Mouse (Mus musculus): Measurements from ENCODE around the gene Lamb3. TPM values are rescaled to one million over a fixed set of nuclear protein-coding genes. Genes with fewer than 3 reads are reported as not detected.

Lamb3 gene
- polyA plus RNA-seq, 1 experiment from 2014 or later = 34.9 TPM

DNA sequence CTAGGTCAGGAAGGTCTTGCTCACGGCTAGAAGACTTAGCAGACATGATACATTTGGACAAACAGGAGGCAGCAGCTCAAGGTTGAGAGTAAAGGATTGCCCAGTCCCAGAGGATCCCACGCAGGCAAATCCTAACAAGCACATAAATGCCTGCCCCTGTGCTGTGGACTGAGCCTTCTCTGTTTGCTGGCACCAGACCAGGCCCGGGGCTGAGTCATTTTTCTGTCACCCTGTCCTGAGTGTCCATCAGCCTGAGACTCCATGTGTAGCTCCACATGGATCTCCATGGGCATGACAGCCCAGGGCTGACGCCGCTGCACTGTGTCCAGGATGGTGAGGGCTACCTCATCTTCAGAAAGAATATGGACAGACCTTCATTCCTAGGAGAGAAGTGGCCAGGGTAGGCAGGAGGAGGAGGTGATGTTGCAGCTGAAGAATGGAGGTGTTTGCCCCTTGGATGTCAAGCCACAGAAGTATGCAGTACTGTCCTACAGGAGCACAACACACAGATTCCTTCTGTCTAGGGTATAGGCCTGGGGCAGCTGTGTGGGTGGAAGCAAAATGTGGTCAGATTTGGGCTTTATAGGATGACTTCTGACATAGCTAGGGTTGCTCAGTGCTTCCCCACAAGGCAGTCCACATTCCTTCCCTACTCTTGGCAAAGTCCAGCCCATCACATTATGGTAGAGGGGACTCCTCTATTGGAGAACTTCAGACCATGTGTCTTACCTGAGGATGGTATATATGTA, 134.9 kb downstream of the Lamb3 start:
- WGBS = 84% methylated on average over 5 of the region's 5 CpGs

DNA sequence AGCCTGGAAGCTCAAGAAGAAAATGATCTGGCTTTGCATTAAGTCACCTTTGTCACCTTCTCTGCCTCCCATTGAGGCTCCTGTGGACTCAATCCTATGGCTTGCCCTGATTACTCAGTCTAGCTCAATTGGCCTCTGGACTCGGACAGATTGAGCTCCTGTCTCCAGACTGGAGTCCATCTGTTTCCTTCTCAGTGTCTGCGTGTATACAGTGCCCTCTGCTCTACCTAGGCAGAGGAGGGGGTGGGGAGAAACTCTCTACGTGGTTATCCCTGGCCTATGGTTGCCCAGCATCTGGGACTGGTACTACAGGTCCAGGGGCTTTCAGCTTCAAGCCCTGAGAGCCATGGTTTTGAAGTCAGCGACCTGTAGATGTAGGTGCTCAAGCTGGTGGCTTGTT, 136.4 kb downstream of the Lamb3 start:
- no peaks in the 10 kb centered on the region for H3K27me3 ChIP-seq (ENCODE audit: control insufficient read depth, insufficient read depth, low read length)
- no peaks in the 10 kb centered on the region for H3K4me1 ChIP-seq (replicated peaks; ENCODE audit: control insufficient read depth, insufficient read depth)
- H3K4me3 ChIP-seq (ENCODE audit: low read depth, low read length) = no peak overlapping the region
- H3K4me2 ChIP-seq (replicated peaks; ENCODE audit: low read depth) = no peak overlapping the region
- H3K36me3 ChIP-seq (ENCODE audit: control insufficient read depth, insufficient read depth, low read length) = no peaks in the 10 kb centered on the region; the same call in 1 of the 2 replicates
- H3K9me3 ChIP-seq (ENCODE audit: control insufficient read depth, low read length) = no peaks in the 10 kb centered on the region
- DNase-seq (ENCODE audit: low spot score) (no peak), ATAC-seq (ENCODE audit: low FRiP score, low TSS enrichment) (no peak)
- H3K27ac ChIP-seq (replicated peaks) = no peak overlapping the region
- WGBS = 73% methylated on average over 4 of the region's 4 CpGs
- TF ChIP-seq EP300 (optimal IDR thresholded peaks at IDR 0.05) (no peak), CTCF (IDR thresholded peaks at IDR 0.05; ENCODE audit: low read depth) (no peak)
- no peak overlapping the region for H3K9ac ChIP-seq (ENCODE audit: low read length)

More for the DNA sequence above, 134.9 kb downstream of the Lamb3 start:
- no peaks in the 10 kb centered on the region for H3K9me3 ChIP-seq (ENCODE audit: control insufficient read depth, low read length)
- no peaks in the 10 kb centered on the region for H3K36me3 ChIP-seq (ENCODE audit: control insufficient read depth, insufficient read depth, low read length)
- H3K27me3 ChIP-seq (ENCODE audit: control insufficient read depth, insufficient read depth, low read length) = no peaks in the 10 kb centered on the region
- H3K4me1 ChIP-seq (replicated peaks; ENCODE audit: control insufficient read depth, insufficient read depth) = no peaks in the 10 kb centered on the region
- no peak overlapping the region for H3K27ac ChIP-seq (replicated peaks)
- ATAC-seq (ENCODE audit: low FRiP score, low TSS enrichment) = no peak
- H3K9ac ChIP-seq (ENCODE audit: low read length) = no peak overlapping the region
- no peak for TF ChIP-seq EP300 (optimal IDR thresholded peaks at IDR 0.05)
- no peak for TF ChIP-seq CTCF (IDR thresholded peaks at IDR 0.05; ENCODE audit: low read depth)
- no peak for DNase-seq (ENCODE audit: low spot score)
- no peak overlapping the region for H3K4me3 ChIP-seq (ENCODE audit: low read depth, low read length)
- no peak overlapping the region for H3K4me2 ChIP-seq (replicated peaks; ENCODE audit: low read depth)

DNA sequence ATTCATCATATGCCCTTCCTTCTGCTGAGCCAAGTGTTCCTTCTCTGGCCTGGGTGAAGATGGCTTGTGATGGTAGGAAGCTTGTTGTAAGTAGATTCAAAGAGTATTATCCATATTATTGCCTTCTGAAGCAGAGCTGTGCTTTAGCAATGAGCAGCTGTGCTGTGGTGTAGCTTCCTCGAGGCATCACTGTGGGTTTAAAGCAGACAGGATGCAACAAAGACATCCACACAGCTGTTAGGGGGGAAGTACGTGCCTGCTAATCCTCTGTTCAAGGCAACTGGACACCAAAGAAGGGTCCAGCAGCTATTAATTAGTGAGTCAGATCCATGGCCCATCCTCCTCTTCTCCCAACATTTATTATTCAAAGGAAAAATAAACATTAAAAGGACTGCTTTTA, 137.5 kb downstream of the Lamb3 start:
- TF ChIP-seq EP300 (optimal IDR thresholded peaks at IDR 0.05) (no peak), CTCF (IDR thresholded peaks at IDR 0.05; ENCODE audit: low read depth) (no peak)
- DNase-seq (ENCODE audit: low spot score) (no peak), ATAC-seq (ENCODE audit: low FRiP score, low TSS enrichment) (no peak; the same call in 1 of the 2 replicates)
- Histone ChIP-seq H3K36me3 (ENCODE audit: control insufficient read depth, insufficient read depth, low read length) (no peaks in the 10 kb centered on the region; the same call in 1 of the 2 replicates), H3K27me3 (ENCODE audit: control insufficient read depth, insufficient read depth, low read length) (no peaks in the 10 kb centered on the region), H3K27ac (replicated peaks) (no peak overlapping the region), H3K4me3 (ENCODE audit: low read depth, low read length) (no peak overlapping the region), H3K9me3 (ENCODE audit: control insufficient read depth, low read length) (no peaks in the 10 kb centered on the region), H3K4me2 (replicated peaks; ENCODE audit: low read depth) (no peak overlapping the region), H3K9ac (ENCODE audit: low read length) (no peak overlapping the region), H3K4me1 (replicated peaks; ENCODE audit: control insufficient read depth, insufficient read depth) (no peaks in the 10 kb centered on the region)
- WGBS = 26% methylated on average over 2 of the region's 2 CpGs

- TF ChIP-seq CTCF (IDR thresholded peaks at IDR 0.05; ENCODE audit: low read depth) (no peak), EP300 (optimal IDR thresholded peaks at IDR 0.05) (no peak)
- no peak overlapping the region for H3K27ac ChIP-seq (replicated peaks)
- H3K36me3 ChIP-seq (ENCODE audit: control insufficient read depth, insufficient read depth, low read length) = no peaks in the 10 kb centered on the region; the same call in 1 of the 2 replicates
- no peak overlapping the region for H3K9ac ChIP-seq (ENCODE audit: low read length)
- WGBS = 65% methylated on average over 3 of the region's 3 CpGs
- ATAC-seq (ENCODE audit: low FRiP score, low TSS enrichment) = no peak
- H3K27me3 ChIP-seq (ENCODE audit: control insufficient read depth, insufficient read depth, low read length) = no peaks in the 10 kb centered on the region
- no peak overlapping the region for H3K4me3 ChIP-seq (ENCODE audit: low read depth, low read length)
- no peak for DNase-seq (ENCODE audit: low spot score)
- no peaks in the 10 kb centered on the region for H3K9me3 ChIP-seq (ENCODE audit: control insufficient read depth, low read length)
- no peak overlapping the region for H3K4me2 ChIP-seq (replicated peaks; ENCODE audit: low read depth)
- no peaks in the 10 kb centered on the region for H3K4me1 ChIP-seq (replicated peaks; ENCODE audit: control insufficient read depth, insufficient read depth)
Measured at GRCm38 (mm10) chr1:193346908-193347307, 139.4 kb downstream of the Lamb3 start.

DNA sequence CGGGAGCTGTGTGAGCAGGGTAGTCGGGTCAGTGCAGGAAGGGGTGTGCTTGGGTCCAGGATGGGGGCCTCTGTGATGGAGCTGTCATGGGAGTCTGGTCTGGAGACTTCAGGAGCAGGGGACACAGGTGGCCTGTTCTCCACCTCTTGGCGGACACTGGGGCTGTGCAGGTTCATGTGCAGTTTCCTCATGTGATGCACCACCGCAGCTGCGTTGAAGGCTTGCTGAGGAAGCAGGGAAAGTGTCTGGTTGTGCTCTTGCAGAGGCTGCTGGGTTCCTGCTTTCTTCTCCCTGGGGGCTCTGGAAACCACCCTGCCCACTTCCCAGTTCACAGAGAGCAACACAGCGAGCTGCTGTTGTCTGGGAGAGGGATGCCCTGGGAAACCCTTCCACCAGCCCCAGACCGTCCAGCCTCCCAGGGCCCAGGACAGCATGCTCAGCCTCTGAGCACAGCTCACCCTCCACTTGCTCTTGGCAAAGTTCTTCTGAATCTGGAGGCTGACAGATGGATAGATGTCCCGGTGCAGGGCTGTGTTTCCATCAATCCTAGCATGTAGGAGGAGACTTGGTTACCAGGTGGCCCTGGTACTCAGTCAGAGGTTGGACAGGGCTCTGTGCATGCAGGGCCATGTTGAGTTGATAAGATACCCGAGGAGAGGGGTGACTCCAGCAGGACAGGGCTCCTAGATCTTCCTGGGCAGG, 140.9 kb downstream of the Lamb3 start:
- ATAC-seq (ENCODE audit: low FRiP score, low TSS enrichment) (no peak), DNase-seq (ENCODE audit: low spot score) (no peak)
- no peaks in the 10 kb centered on the region for H3K27me3 ChIP-seq (ENCODE audit: control insufficient read depth, insufficient read depth, low read length)
- H3K4me3 ChIP-seq (ENCODE audit: low read depth, low read length) = no peak overlapping the region
- no peak overlapping the region for H3K27ac ChIP-seq (replicated peaks)
- 80% methylated on average over 8 of the region's 9 CpGs for WGBS
- no peaks in the 10 kb centered on the region; the same call in 1 of the 2 replicates for H3K36me3 ChIP-seq (ENCODE audit: control insufficient read depth, insufficient read depth, low read length)
- no peaks in the 10 kb centered on the region for H3K9me3 ChIP-seq (ENCODE audit: control insufficient read depth, low read length)
- TF ChIP-seq CTCF (IDR thresholded peaks at IDR 0.05; ENCODE audit: low read depth) (no peak), EP300 (optimal IDR thresholded peaks at IDR 0.05) (no peak)
- H3K4me1 ChIP-seq (replicated peaks; ENCODE audit: control insufficient read depth, insufficient read depth) = no peaks in the 10 kb centered on the region
- H3K4me2 ChIP-seq (replicated peaks; ENCODE audit: low read depth) = no peak overlapping the region
- no peak overlapping the region for H3K9ac ChIP-seq (ENCODE audit: low read length)
